Mouse (Mus musculus) heart, embryonic 11.5 days (tissue): ENCODE results near the gene Btbd1. TPM values are rescaled to one million over a fixed set of nuclear protein-coding genes. Genes with fewer than 3 reads are reported as not detected.

ENCODE experiments used
- ATAC-seq: fragments of 200-750 bp; cut with Nextera tagmentation; replicated peaks from 2 replicates; pipeline ENCODE4 v1.8.0; 2017; ENCODE audit warnings: moderate library complexity; ENCODE audit not compliant: insufficient number of reproducible peaks, low FRiP score, low TSS enrichment
- H3K27ac ChIP-seq: fragments of 300-500 bp; sonication (generic); 2 replicates; pipeline ENCODE4 v1.5.1; 2014; ENCODE audit warnings: mild to moderate bottlenecking, low read depth, low read length
- H3K27me3 ChIP-seq: fragments of 300-500 bp; sonication (generic); 2 replicates; pipeline ENCODE4 v1.6.1; 2014; ENCODE audit warnings: mild to moderate bottlenecking, low read length, mixed read lengths; ENCODE audit not compliant: control insufficient read depth, insufficient read depth
- H3K36me3 ChIP-seq: fragments of 300-500 bp; sonication (generic); 2 replicates; pipeline ENCODE4 v1.6.1; 2014; ENCODE audit warnings: mild to moderate bottlenecking, low read length, moderate library complexity, mixed read lengths; ENCODE audit not compliant: control insufficient read depth, insufficient read depth
- H3K4me1 ChIP-seq: fragments of 300-500 bp; sonication (generic); 2 replicates; pipeline ENCODE4 v1.6.1; 2014; ENCODE audit warnings: low read length; ENCODE audit not compliant: control insufficient read depth, insufficient read depth
- H3K4me2 ChIP-seq: fragments of 300-500 bp; sonication (generic); 2 replicates; pipeline ENCODE4 v1.6.1; 2014; ENCODE audit warnings: mild to moderate bottlenecking, moderate library complexity
- H3K4me3 ChIP-seq: fragments of 300-500 bp; sonication (generic); 2 replicates; pipeline ENCODE4 v1.5.1; 2014; ENCODE audit warnings: low read depth, low read length
- H3K9ac ChIP-seq: fragments of 300-500 bp; sonication (generic); 2 replicates; pipeline ENCODE4 v1.6.1; 2014; ENCODE audit warnings: mild to moderate bottlenecking, low read depth, low read length, moderate library complexity
- H3K9me3 ChIP-seq: fragments of 300-500 bp; sonication (generic); replicated peaks from 2 replicates; pipeline ENCODE4 v1.6.1; 2016; ENCODE audit warnings: low read length; ENCODE audit not compliant: control insufficient read depth
- WGBS: fragments of 180-500 bp; shearing (Covaris S2); extraction: QIAGEN DNeasy Blood & Tissue Kit; methylation state at CpG from one replicate; pipeline ENCODE4 v1.1.7; 2014; ENCODE audit not compliant: insufficient replicate concordance; 5-methylcytosine and 5-hydroxymethylcytosine counted together
- polyA plus RNA-seq: library from polyadenylated mRNA; unstranded; fragments of >200 nt; fragmentation: Nextera tagmentation; extraction: Ambion mirVana; gene quantifications from 2 replicates; pipeline ENCODE4 v1.2.1, GENCODE M21; 2014

The Btbd1 gene
- polyA plus RNA-seq, 1 experiment from 2014 or later: 94.0 TPM

- peak; percentile 91 for ATAC-seq
- peak within 1 kb of the TSS; percentile 83 for H3K9ac ChIP-seq
- H3K4me3 ChIP-seq: peak within 1 kb of the TSS; percentile 71
- no peaks in the 10 kb centered on the region for H3K27me3 ChIP-seq
- H3K9me3 ChIP-seq: no peaks in the 10 kb centered on the region
- H3K4me1 ChIP-seq: peaks cover 10% of the 10 kb centered on the region; the same call in 1 of the 2 replicates
- peak within 1 kb of the TSS; percentile 88 for H3K4me2 ChIP-seq
- H3K36me3 ChIP-seq: peaks cover 2% of the 10 kb centered on the region; the same call in 1 of the 2 replicates
- under 1% methylated on average over 38 of the region's 38 CpGs for WGBS
- peak within 1 kb of the TSS; percentile 98 for H3K27ac ChIP-seq
Measured at GRCm38 (mm10) chr7:81789095-81789757, 40.0 kb downstream of the Btbd1 start, which contains the start of gene 3110040N11Rik. Gene 3110040N11Rik, minus strand, starts transcription at chr7:81789478.

GRCm38 (mm10) chr7:81788536-81788935 lies 40.7 kb downstream of the Btbd1 start:
- Histone ChIP-seq H3K4me2 (peak overlapping the region; percentile 88), H3K9ac (peak overlapping the region; percentile 83), H3K27ac (peak overlapping the region; percentile 98), H3K36me3 (no peaks in the 10 kb centered on the region), H3K27me3 (no peaks in the 10 kb centered on the region), H3K4me1 (peaks cover 10% of the 10 kb centered on the region; the same call in 1 of the 2 replicates), H3K4me3 (peak overlapping the region; percentile 71), H3K9me3 (no peaks in the 10 kb centered on the region)
- ATAC-seq: no peak
- whole genome bisulfite sequencing: 7% methylated on average over 5 of the region's 5 CpGs

- Histone ChIP-seq H3K4me2 (no peak overlapping the region), H3K4me1 (0 out of 2 replicates have a peak, but pooled peaks cover 3% of the 10 kb centered on the region), H3K36me3 (peaks cover 19% of the 10 kb centered on the region), H3K9me3 (peaks cover 3% of the 10 kb centered on the region; the same call in 1 of the 2 replicates), H3K9ac (no peak overlapping the region), H3K27ac (no peak overlapping the region), H3K4me3 (no peak overlapping the region), H3K27me3 (no peaks in the 10 kb centered on the region)
- 75% methylated on average over 10 of the region's 10 CpGs for WGBS
- no peak for ATAC-seq
Measured at GRCm38 (mm10) chr7:81777667-81778218, 51.5 kb downstream of the Btbd1 start.

- ATAC-seq: no peak
- 82% methylated on average over 5 of the region's 5 CpGs for WGBS
- Histone ChIP-seq H3K4me3 (no peak overlapping the region), H3K4me1 (0 out of 2 replicates have a peak, but pooled peaks cover 3% of the 10 kb centered on the region), H3K9me3 (no peaks in the 10 kb centered on the region), H3K36me3 (peaks cover 6% of the 10 kb centered on the region), H3K27me3 (no peaks in the 10 kb centered on the region), H3K27ac (no peak overlapping the region), H3K4me2 (no peak overlapping the region), H3K9ac (no peak overlapping the region)
Measured at GRCm38 (mm10) chr7:81775325-81775724, 53.9 kb downstream of the Btbd1 start.

GRCm38 (mm10) chr7:81772786-81773539 lies 56.3 kb downstream of the Btbd1 start:
- no peak overlapping the region for H3K27ac ChIP-seq
- no peaks in the 10 kb centered on the region for H3K9me3 ChIP-seq
- no peak overlapping the region for H3K9ac ChIP-seq
- H3K4me3 ChIP-seq: no peak overlapping the region
- H3K4me1 ChIP-seq: 0 out of 2 replicates have a peak, but pooled peaks cover 3% of the 10 kb centered on the region
- ATAC-seq: no peak
- no peaks in the 10 kb centered on the region for H3K36me3 ChIP-seq
- H3K4me2 ChIP-seq: no peak overlapping the region
- no peaks in the 10 kb centered on the region for H3K27me3 ChIP-seq
- WGBS: 70% methylated on average over 10 of the region's 10 CpGs

- Histone ChIP-seq H3K4me3 (peak overlapping the region; percentile 95), H3K9me3 (no peaks in the 10 kb centered on the region), H3K36me3 (no peaks in the 10 kb centered on the region), H3K4me1 (peaks cover 3% of the 10 kb centered on the region; the same call in 1 of the 2 replicates), H3K27ac (peak overlapping the region; percentile 82), H3K4me2 (peak overlapping the region; percentile 98), H3K9ac (peak overlapping the region; percentile 88), H3K27me3 (no peaks in the 10 kb centered on the region)
- ATAC-seq: peak; percentile 53
- WGBS: 1% methylated on average over 60 of the region's 60 CpGs
Measured at GRCm38 (mm10) chr7:81763110-81763845, 66.0 kb downstream of the Btbd1 start.

GRCm38 (mm10) chr7:81762180-81763109 lies 66.8 kb downstream of the Btbd1 start, which contains the start of gene Ramac:
Gene Ramac, plus strand, starts transcription at chr7:81762925.
- no peaks in the 10 kb centered on the region for H3K36me3 ChIP-seq
- H3K4me3 ChIP-seq: peak within 1 kb of the TSS; percentile 95
- peak within 1 kb of the TSS; percentile 88 for H3K9ac ChIP-seq
- under 1% methylated on average over 56 of the region's 56 CpGs for WGBS
- H3K9me3 ChIP-seq: no peaks in the 10 kb centered on the region
- peak within 1 kb of the TSS; percentile 98 for H3K4me2 ChIP-seq
- peak within 1 kb of the TSS; percentile 82 for H3K27ac ChIP-seq
- ATAC-seq: peak; percentile 96
- H3K27me3 ChIP-seq: no peaks in the 10 kb centered on the region
- peaks cover 3% of the 10 kb centered on the region; the same call in 1 of the 2 replicates for H3K4me1 ChIP-seq
